Mouse (Mus musculus) small intestine, adult 2 months (tissue): ENCODE measurements around the gene Plaur. TPM values are rescaled to one million over a fixed set of nuclear protein-coding genes. Genes with fewer than 3 reads are reported as not detected.
A peak's percentile ranks its signal among the peaks of the same experiment; 100 is the strongest.

Source experiments
- H3K27ac ChIP-seq: fragments of 200-500 bp; 2 replicates; pipeline ENCODE4 v1.5.1; 2012; ENCODE audit warnings: low read depth, low read length, control low read depth, inconsistent platforms; ENCODE audit not compliant: insufficient read depth
- H3K27me3 ChIP-seq: fragments of 200-500 bp; 2 replicates; pipeline ENCODE4 v1.6.1; 2012; ENCODE audit warnings: mild to moderate bottlenecking, moderate library complexity, low read length, inconsistent platforms; ENCODE audit not compliant: control insufficient read depth, insufficient read depth
- H3K36me3 ChIP-seq: fragments of 200-500 bp; 2 replicates; pipeline ENCODE4 v1.6.1; 2012; ENCODE audit warnings: mild to moderate bottlenecking, low read length, control low read depth, inconsistent platforms; ENCODE audit not compliant: control insufficient read depth, insufficient read depth
- H3K4me1 ChIP-seq: fragments of 200-500 bp; 2 replicates; pipeline ENCODE4 v1.6.1; 2012; ENCODE audit warnings: low read length, inconsistent platforms, mixed read lengths; ENCODE audit not compliant: control insufficient read depth, insufficient read depth, insufficient read length
- H3K4me3 ChIP-seq: fragments of 200-500 bp; 2 replicates; pipeline ENCODE4 v1.5.1; 2012; ENCODE audit warnings: low read depth, mild to moderate bottlenecking, control low read depth, inconsistent platforms, low read length, moderate library complexity
- CTCF ChIP-seq: fragments of 200-500 bp; IDR thresholded peaks from 2 replicates; pipeline ENCODE4 v1.5.1; 2012; ENCODE audit warnings: low read depth, mild to moderate bottlenecking, control low read depth, inconsistent platforms, low read length, moderate library complexity, mixed read lengths; ENCODE audit not compliant: insufficient replicate concordance, insufficient read length; ENCODE audit errors: extremely low read depth
- POLR2A ChIP-seq: fragments of 200-500 bp; IDR thresholded peaks from 2 replicates; pipeline ENCODE4 v1.6.1; 2012; ENCODE audit warnings: low read depth, mild to moderate bottlenecking, control low read depth, inconsistent platforms, low read length, moderate library complexity
- WGBS: fragments of 180-500 bp; shearing (Covaris S2); methylation state at CpG from one replicate; pipeline ENCODE4 v1.1.7; 2018; 5-methylcytosine and 5-hydroxymethylcytosine counted together
- polyA plus RNA-seq: library from polyadenylated mRNA; depleted of rRNA; stranded (reverse); fragments of >200 nt; gene quantifications from 2 replicates; pipeline ENCODE4 v1.2.3, GENCODE M21; 2012

The Plaur gene
- polyA plus RNA-seq, 1 experiment, result 9.9 TPM

DNA sequence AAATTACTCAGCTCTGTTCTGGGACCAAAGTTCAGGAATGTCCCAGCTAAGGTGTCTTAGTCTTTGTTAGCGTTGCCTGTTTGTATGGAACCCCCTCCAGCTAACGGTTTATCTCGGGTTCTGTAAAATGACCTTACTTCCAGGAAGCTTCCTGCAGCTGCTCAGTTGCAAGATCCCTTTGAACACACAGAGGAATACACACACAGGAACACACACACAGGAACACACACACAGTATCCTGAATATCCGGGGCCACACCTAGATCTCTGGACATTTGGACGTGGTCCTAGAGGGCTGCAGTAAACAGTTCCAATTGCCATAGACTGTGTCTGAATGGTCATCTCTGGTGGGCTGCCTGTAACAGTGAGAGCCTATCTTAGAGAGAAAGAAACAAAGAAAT is 6.6 kb upstream of the Plaur start:
- no peaks in the 10 kb centered on the region for H3K36me3 ChIP-seq
- H3K27me3 ChIP-seq, result peaks cover 9% of the 10 kb centered on the region
- H3K4me1 ChIP-seq, result peaks cover 14% of the 10 kb centered on the region; the same call in 1 of the 2 replicates
- WGBS, result 55% methylated on average over 5 of the region's 5 CpGs
- H3K27ac ChIP-seq, result no peak overlapping the region
- TF ChIP-seq CTCF (no peak), POLR2A (no peak)
- no peak overlapping the region for H3K4me3 ChIP-seq

- Histone ChIP-seq H3K27ac (peak overlapping the region; percentile 13; the same call in 1 of the 2 replicates), H3K4me3 (no peak overlapping the region), H3K4me1 (peaks cover 24% of the 10 kb centered on the region), H3K27me3 (peaks cover 5% of the 10 kb centered on the region), H3K36me3 (no peaks in the 10 kb centered on the region)
- no peak for TF ChIP-seq POLR2A
- no peak for TF ChIP-seq CTCF
- 46% methylated on average over 10 of the region's 10 CpGs for WGBS
Measured at GRCm38 (mm10) chr7:24457726-24458370, 4.4 kb upstream of the Plaur start.

GRCm38 (mm10) chr7:24459440-24459839 is 2.8 kb upstream of the Plaur start:
- H3K4me1 ChIP-seq, result peaks cover 25% of the 10 kb centered on the region
- 38% methylated on average over 5 of the region's 5 CpGs for WGBS
- H3K4me3 ChIP-seq, result no peak overlapping the region
- H3K27me3 ChIP-seq, result peaks cover 4% of the 10 kb centered on the region; the same call in 1 of the 2 replicates
- TF ChIP-seq CTCF, result no peak
- no peak for TF ChIP-seq POLR2A
- no peaks in the 10 kb centered on the region for H3K36me3 ChIP-seq
- peak overlapping the region; percentile 32 for H3K27ac ChIP-seq

GRCm38 (mm10) chr7:24459843-24460242 is 2.4 kb upstream of the Plaur start:
- Histone ChIP-seq H3K27me3 (peaks cover 4% of the 10 kb centered on the region; the same call in 1 of the 2 replicates), H3K27ac (peak overlapping the region; percentile 32), H3K4me3 (no peak overlapping the region), H3K4me1 (peaks cover 25% of the 10 kb centered on the region), H3K36me3 (no peaks in the 10 kb centered on the region)
- TF ChIP-seq POLR2A (no peak), CTCF (no peak)
- WGBS, result 46% methylated on average over 3 of the region's 3 CpGs

GRCm38 (mm10) chr7:24461376-24462051 is 770 bp upstream of the Plaur start:
- H3K4me1 ChIP-seq, result peaks cover 25% of the 10 kb centered on the region
- no peaks in the 10 kb centered on the region for H3K36me3 ChIP-seq
- H3K4me3 ChIP-seq, result no peak overlapping the region
- TF ChIP-seq CTCF (no peak), POLR2A (no peak)
- peak overlapping the region; percentile 33 for H3K27ac ChIP-seq
- peaks cover 4% of the 10 kb centered on the region; the same call in 1 of the 2 replicates for H3K27me3 ChIP-seq
- WGBS, result 15% methylated on average over 14 of the region's 14 CpGs

DNA sequence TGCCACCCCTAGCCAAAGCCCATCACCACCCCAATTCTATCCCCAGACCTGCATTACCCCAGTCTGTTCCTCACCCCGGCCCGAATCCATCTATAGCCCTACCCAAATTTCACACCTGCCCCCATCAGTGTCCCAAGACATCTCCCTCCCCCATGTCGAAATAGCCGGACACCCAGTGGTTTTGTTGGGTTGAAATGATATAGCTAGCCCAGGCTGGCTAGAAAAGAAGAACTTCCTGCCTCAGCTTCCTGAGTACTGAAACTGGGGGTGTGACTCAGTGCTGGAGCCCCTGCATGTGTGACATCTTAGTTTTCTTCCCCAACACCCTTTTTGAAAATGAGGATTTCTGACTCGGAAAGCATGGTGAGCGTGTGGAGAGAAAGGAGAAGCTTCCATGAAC is 4.6 kb downstream of the Plaur start:
- Histone ChIP-seq H3K27ac (no peak overlapping the region), H3K36me3 (no peaks in the 10 kb centered on the region), H3K27me3 (0 out of 2 replicates have a peak, but pooled peaks cover 4% of the 10 kb centered on the region), H3K4me3 (no peak overlapping the region), H3K4me1 (peaks cover 7% of the 10 kb centered on the region)
- WGBS, result 85% methylated on average over 6 of the region's 6 CpGs
- TF ChIP-seq POLR2A (no peak), CTCF (no peak)

DNA sequence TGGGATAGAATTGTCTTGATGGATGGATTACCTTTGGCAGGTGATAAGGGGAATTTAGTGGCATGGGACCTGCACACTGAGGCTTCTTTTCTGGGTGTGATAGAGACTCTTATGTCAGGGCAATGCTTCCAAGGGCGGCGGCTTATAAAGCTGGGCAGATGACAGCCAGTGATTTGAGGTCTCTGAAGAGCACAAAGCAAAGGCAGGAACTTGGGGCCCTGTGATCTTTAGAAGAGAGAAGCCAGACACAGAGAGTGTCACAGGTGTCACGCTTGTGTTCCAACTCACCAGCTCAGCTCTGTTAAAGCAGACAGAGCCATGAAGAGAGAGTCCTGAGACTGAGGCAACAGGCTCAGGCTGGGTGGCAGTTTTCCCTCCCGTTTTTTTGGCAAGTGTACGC is 5.6 kb downstream of the Plaur start:
- WGBS, result 77% methylated on average over 5 of the region's 5 CpGs
- H3K27ac ChIP-seq, result no peak overlapping the region
- H3K27me3 ChIP-seq, result no peaks in the 10 kb centered on the region
- 0 out of 2 replicates have a peak, but pooled peaks cover 1% of the 10 kb centered on the region for H3K36me3 ChIP-seq
- TF ChIP-seq POLR2A, result no peak
- no peak for TF ChIP-seq CTCF
- H3K4me3 ChIP-seq, result no peak overlapping the region
- no peaks in the 10 kb centered on the region; the same call in 1 of the 2 replicates for H3K4me1 ChIP-seq
